Mouse (Mus musculus) natural killer cell, adult 2 months (primary cell): ENCODE measurements at regions not wholly inside any gene's neighbourhood (a gene's known extent, or its start where the extent isn't known, plus 50 kb on each side); places are given as distances from the start of the nearest gene placed in this dataset.

Experiments
- DNase-seq, 2 experiments: peaks; one replicate each; pipeline ENCODE4 v3.0.0; 2022; ENCODE audit warnings: low spot score in 2 of 2

- no peak for DNase-seq
Observed at GRCm38 (mm10) chr2:135606306-135606705, 52.5 kb upstream of the Plcb4 start.
